Mouse (Mus musculus) layer of hippocampus, postnatal 36 days (tissue): ENCODE data around the gene Gm10273. TPM values are rescaled to one million over a fixed set of nuclear protein-coding genes. Genes with fewer than 3 reads are reported as not detected.

Source experiments
- total RNA-seq, 2 experiments: library from RNA; stranded (reverse); gene quantifications; 2 replicates each; pipeline ENCODE4 v1.2.3; 2021

Gene Gm10273
- total RNA-seq, 2 experiments from 2014 or later, result 37.6 to 47.5 TPM

Other genes with a start within 250 kb of the Gm10273 start
- gene Sept10, start 173.8 kb upstream of the Gm10273 start, total RNA-seq, result 1 to 10 TPM; 7.8 to 8.2 TPM
- 1 to 10 TPM; 7.1 to 7.3 TPM for gene Sowahc, start 173.7 kb upstream of the Gm10273 start, total RNA-seq
- 10 to 100 TPM; 58.0 to 69.5 TPM for gene P4ha1, start 72.3 kb upstream of the Gm10273 start, total RNA-seq
- gene Pla2g12b, start 8.0 kb downstream of the Gm10273 start, total RNA-seq, result not detected
- not detected for gene Oit3, start 46.1 kb downstream of the Gm10273 start, total RNA-seq
- not detected for gene Gm10322, start 220.4 kb downstream of the Gm10273 start, total RNA-seq
- 10 to 100 TPM; 48.7 to 50.2 TPM for gene Mcu, start 221.1 kb downstream of the Gm10273 start, total RNA-seq